Mouse (Mus musculus) ES-Bruce4 (cell line): ENCODE results near the gene Rbl2. TPM values are rescaled to one million over a fixed set of nuclear protein-coding genes. Genes with fewer than 3 reads are reported as not detected.

Source experiments
- H3K27ac ChIP-seq: 2 replicates; pipeline ENCODE4 v1.5.1; 2012; ENCODE audit warnings: low read length, inconsistent platforms; ENCODE audit not compliant: insufficient read depth
- H3K27me3 ChIP-seq: 2 replicates; pipeline ENCODE4 v1.6.1; 2012; ENCODE audit warnings: mild to moderate bottlenecking, low read length, inconsistent platforms; ENCODE audit not compliant: control insufficient read depth, poor library complexity, insufficient read depth, severe bottlenecking
- H3K36me3 ChIP-seq: 2 replicates; pipeline ENCODE4 v1.6.1; 2012; ENCODE audit warnings: inconsistent platforms, mild to moderate bottlenecking, low read length, moderate library complexity; ENCODE audit not compliant: control insufficient read depth, poor library complexity, insufficient read depth, severe bottlenecking
- H3K4me1 ChIP-seq: one replicate; pipeline ENCODE4 v1.8.1; 2011; ENCODE audit warnings: low read length; ENCODE audit not compliant: control insufficient read depth, insufficient read depth
- H3K4me3 ChIP-seq: 2 replicates; pipeline ENCODE4 v1.5.1; 2011; ENCODE audit warnings: low read depth, mild to moderate bottlenecking, low read length
- H3K9ac ChIP-seq: 2 replicates; pipeline ENCODE4 v1.6.1; 2012; ENCODE audit warnings: low read depth, mild to moderate bottlenecking, inconsistent platforms; ENCODE audit not compliant: poor library complexity, severe bottlenecking
- H3K9me3 ChIP-seq: replicated peaks from 2 replicates; pipeline ENCODE4 v1.6.1; 2012; ENCODE audit warnings: mild to moderate bottlenecking, low read length, inconsistent platforms; ENCODE audit not compliant: control insufficient read depth, poor library complexity, insufficient read depth, severe bottlenecking
- CTCF ChIP-seq: IDR thresholded peaks from one replicate; pipeline ENCODE4 v1.8.1; 2011; ENCODE audit warnings: low read depth, low read length
- EP300 ChIP-seq: IDR thresholded peaks from 2 replicates; pipeline ENCODE4 v1.6.1; 2011; ENCODE audit warnings: low read depth, low read length; ENCODE audit not compliant: insufficient read depth
- POLR2A ChIP-seq: IDR thresholded peaks from one replicate; pipeline ENCODE4 v1.8.1; 2011; ENCODE audit warnings: low read length; ENCODE audit not compliant: insufficient read depth
- polyA plus RNA-seq: library from polyadenylated mRNA; stranded (reverse); fragments of >200 nt; gene quantifications from 2 replicates; pipeline ENCODE4 v1.2.4, GENCODE M21; 2011; ENCODE audit warnings: low read depth; ENCODE audit not compliant: missing spikeins, insufficient read depth, insufficient read length

Rbl2 gene
- polyA plus RNA-seq, 1 experiment: 7.3 TPM

DNA sequence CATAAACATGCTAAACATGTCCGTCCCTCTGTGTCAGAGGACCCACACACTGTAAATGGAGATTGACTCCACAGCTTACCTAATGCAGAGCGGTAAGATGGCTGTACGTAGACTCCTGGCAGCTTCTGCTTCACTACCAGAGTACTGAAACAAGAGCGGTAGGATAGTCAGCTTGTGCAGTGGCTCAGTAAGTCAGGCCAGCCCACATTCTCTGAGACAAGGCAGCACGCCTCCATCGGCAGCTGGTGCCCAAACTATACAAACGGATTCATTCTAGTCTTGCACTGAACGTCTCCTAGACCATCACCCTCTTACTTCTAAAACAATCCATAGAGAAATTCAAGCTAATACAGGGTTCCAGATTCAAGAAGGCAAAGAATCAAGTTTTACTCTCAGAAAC lies 56.9 kb downstream of the Rbl2 start:
- Histone ChIP-seq H3K9ac (no peak overlapping the region), H3K4me3 (no peak overlapping the region), H3K4me1 (no peaks in the 10 kb centered on the region), H3K27ac (no peak overlapping the region), H3K9me3 (no peaks in the 10 kb centered on the region), H3K27me3 (no peaks in the 10 kb centered on the region), H3K36me3 (peaks cover 70% of the 10 kb centered on the region)
- no peak for TF ChIP-seq POLR2A
- no peak for TF ChIP-seq EP300
- TF ChIP-seq CTCF: no peak

DNA sequence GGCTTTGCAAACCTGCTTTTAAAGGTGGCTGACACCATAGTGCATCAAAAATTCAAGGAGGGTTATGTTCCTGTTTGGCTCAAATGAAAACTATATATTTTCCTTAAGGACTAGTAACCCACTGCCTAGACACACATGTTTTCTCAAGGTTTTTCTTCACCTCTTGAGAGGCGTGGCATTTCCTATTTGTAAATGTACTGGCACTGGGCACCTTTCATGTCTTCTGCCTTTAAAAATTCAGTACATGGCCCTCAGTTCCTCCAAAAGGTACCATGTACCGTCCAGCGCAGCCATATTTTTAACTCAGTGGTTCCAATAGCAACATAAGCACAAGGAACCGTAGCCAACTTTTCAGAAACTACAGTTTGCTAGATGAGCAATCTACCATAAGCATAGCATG lies 62.9 kb downstream of the Rbl2 start:
- Histone ChIP-seq H3K27ac (no peak overlapping the region), H3K9me3 (no peaks in the 10 kb centered on the region), H3K4me3 (no peak overlapping the region), H3K27me3 (no peaks in the 10 kb centered on the region), H3K9ac (peak overlapping the region; percentile 56), H3K36me3 (peaks cover 17% of the 10 kb centered on the region), H3K4me1 (no peaks in the 10 kb centered on the region)
- no peak for TF ChIP-seq POLR2A
- no peak for TF ChIP-seq EP300
- TF ChIP-seq CTCF: no peak

DNA sequence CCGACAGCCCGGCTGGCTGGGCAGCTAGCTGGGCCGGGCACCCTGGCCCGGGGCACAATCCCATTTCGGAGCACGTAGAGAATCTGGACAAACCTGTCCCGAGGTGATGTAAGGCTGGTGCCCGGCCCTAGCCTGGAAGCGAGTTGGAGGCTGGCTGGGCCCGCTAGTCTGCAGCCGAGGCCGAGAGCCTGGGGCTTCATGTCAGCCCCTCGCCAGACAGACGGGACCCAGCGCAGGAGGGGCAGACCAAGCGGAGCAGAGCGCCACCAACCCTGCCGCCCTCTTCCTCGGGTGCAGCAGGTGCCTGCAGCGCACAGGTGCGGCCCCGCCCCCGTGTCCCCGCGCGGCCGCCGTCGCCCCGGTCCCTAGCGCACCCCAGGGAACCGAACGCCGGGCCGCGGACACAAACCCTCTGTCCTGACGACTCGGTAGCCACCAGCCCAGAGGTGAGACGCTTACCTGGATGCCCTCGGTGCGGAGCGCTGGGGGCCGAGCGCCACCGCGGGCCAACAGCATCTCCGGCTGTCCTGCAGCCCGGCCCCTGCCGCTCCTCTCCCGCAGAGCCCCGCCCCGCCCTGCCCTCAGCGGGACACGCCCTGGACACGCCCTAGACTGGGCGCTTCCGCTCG lies 63.7 kb downstream of the Rbl2 start:
- H3K4me3 ChIP-seq: peak overlapping the region; percentile 71
- H3K4me1 ChIP-seq: no peaks in the 10 kb centered on the region
- H3K27ac ChIP-seq: no peak overlapping the region
- H3K9ac ChIP-seq: peak overlapping the region; percentile 56
- H3K9me3 ChIP-seq: no peaks in the 10 kb centered on the region
- peaks cover 11% of the 10 kb centered on the region for H3K36me3 ChIP-seq
- no peaks in the 10 kb centered on the region for H3K27me3 ChIP-seq
- TF ChIP-seq POLR2A (peak; percentile 66), CTCF (no peak)

DNA sequence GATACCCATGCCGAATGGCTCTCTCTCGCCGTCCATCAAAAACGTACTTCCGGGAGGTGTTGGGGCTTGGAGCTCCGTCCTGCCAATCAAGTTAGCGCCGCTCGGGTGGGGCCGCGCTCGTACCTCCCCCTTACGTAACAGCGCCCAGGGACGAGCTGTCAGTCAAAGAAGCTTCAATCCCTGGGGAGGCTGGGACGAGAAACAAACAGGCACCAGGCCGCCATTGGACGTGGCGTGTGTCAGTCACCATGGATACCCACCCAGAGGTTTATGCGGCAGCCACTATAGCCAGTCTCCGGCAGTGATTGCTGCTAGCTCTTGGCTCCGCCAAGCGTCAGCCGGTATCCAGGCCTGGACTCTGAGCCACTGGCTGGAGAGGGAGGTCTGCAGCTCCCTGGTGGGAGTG lies 64.2 kb downstream of the Rbl2 start:
- Histone ChIP-seq H3K4me1 (no peaks in the 10 kb centered on the region), H3K36me3 (peaks cover 7% of the 10 kb centered on the region), H3K27ac (no peak overlapping the region), H3K4me3 (peak overlapping the region; percentile 36), H3K9me3 (no peaks in the 10 kb centered on the region), H3K27me3 (no peaks in the 10 kb centered on the region), H3K9ac (peak overlapping the region; percentile 50)
- TF ChIP-seq CTCF (no peak), POLR2A (peak; percentile 73)

DNA sequence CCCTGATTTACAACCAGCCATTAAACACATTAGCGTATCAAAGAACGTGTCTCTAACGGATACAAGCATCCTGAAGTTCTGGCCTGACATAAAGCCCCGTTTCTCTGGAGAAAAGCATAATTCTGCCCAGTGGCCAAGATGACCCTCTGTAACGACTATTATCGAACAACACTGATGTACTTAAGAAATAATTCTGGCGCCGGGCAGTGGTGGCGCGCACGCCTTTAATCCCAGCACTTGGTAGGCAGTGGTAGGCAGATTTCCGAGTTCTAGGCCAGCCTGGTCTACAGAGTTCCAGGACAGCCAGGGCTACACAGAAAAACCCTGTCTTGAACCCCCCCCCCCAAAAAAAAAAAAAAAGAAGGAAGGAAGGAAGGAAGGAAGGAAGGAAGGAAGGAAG lies 64.8 kb downstream of the Rbl2 start:
- H3K36me3 ChIP-seq: peaks cover 1% of the 10 kb centered on the region; the same call in 1 of the 2 replicates
- H3K4me1 ChIP-seq: no peaks in the 10 kb centered on the region
- H3K27me3 ChIP-seq: no peaks in the 10 kb centered on the region
- peak overlapping the region; percentile 70 for H3K27ac ChIP-seq
- H3K4me3 ChIP-seq: peak overlapping the region; percentile 6; the same call in 1 of the 2 replicates
- peak overlapping the region; percentile 50 for H3K9ac ChIP-seq
- TF ChIP-seq EP300: no peak
- TF ChIP-seq CTCF: no peak
- TF ChIP-seq POLR2A: no peak
- no peaks in the 10 kb centered on the region for H3K9me3 ChIP-seq

DNA sequence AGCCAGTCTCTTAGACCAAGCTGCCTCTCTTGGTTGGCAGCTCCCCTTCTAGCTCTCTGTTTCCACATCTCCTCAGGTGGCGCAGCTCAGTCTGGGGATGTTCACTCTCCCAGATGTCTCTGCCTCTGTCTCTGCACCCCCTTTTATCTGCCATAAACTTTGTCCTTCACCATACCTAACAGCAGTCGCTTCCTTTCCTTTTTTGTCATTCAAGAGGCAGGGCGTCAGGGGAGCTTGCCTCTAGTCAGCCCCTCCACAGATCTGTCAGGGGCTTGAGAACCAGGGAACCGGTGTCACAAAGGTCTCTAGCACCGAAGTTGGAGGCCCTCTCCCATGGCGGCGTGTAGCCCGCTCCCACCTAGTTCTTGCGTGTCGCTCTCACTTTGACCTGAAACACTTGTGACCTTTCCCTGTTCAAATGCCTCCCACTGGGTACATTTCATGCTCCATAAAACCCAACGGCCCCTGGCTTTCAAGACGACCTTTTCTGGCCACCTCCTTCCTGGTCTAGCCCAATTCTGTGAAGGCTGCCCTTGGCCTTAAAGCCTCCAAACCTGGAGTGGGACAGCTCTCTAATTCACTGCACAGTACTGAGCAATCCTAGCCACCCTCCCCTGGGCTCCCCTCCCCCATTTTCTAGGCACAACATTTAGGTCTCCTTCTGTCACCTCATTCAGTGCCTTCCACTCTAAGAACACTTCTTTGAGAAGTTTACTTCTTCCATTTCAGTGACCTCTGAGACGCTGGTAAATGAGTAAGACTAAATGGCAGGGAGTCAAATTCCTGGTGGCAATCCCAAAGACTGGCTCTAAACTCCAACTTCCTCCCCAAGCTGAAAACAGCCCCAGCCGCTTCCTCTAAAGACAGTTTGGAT lies 65.7 kb downstream of the Rbl2 start:
- H3K36me3 ChIP-seq: no peaks in the 10 kb centered on the region
- peak overlapping the region; percentile 4; the same call in 1 of the 2 replicates for H3K4me3 ChIP-seq
- peak overlapping the region; percentile 70; the same call in 1 of the 2 replicates for H3K27ac ChIP-seq
- H3K9me3 ChIP-seq: no peaks in the 10 kb centered on the region
- no peaks in the 10 kb centered on the region for H3K4me1 ChIP-seq
- H3K27me3 ChIP-seq: no peaks in the 10 kb centered on the region
- peak overlapping the region; percentile 50 for H3K9ac ChIP-seq
- TF ChIP-seq EP300 (no peak), CTCF (no peak), POLR2A (no peak)
